Mouse (Mus musculus) liver, adult 2 months (tissue): ENCODE data around the gene Nlrx1.

ENCODE experiments used
- CTCF ChIP-seq: fragments of 200-500 bp; IDR thresholded peaks from 2 replicates; pipeline ENCODE4 v1.5.1; 2011; ENCODE audit warnings: low read depth, low read length, control low read depth
- POLR2A ChIP-seq: fragments of 200-500 bp; IDR thresholded peaks from 2 replicates; pipeline ENCODE4 v1.6.1; 2011; ENCODE audit warnings: low read length, control low read depth; ENCODE audit not compliant: insufficient read depth; ENCODE audit errors: extremely low read depth

- no peak for TF ChIP-seq POLR2A
- no peak for TF ChIP-seq CTCF
These were observed 20.5 kb downstream of the Nlrx1 start for GRCm38 (mm10) chr9:44247907-44248306.
